Mouse (Mus musculus) hindbrain, postnatal 0 days (tissue): ENCODE results near the gene Sertad2. TPM values are rescaled to one million over a fixed set of nuclear protein-coding genes. Genes with fewer than 3 reads are reported as not detected.

Source experiments
- ATAC-seq: fragments of 200-750 bp; cut with Nextera tagmentation; 2 replicates; pipeline ENCODE4 v1.8.0; 2017; ENCODE audit warnings: mild to moderate bottlenecking, moderate TSS enrichment, moderate library complexity
- DNase-seq: peaks from one replicate; pipeline ENCODE4 v3.0.0-alpha.2; 2015; ENCODE audit warnings: low spot score
- H3K27ac ChIP-seq: fragments of 300-500 bp; sonication (generic); 2 replicates; pipeline ENCODE4 v1.5.1; 2014; ENCODE audit warnings: mild to moderate bottlenecking
- H3K27me3 ChIP-seq: fragments of 300-500 bp; sonication (generic); 2 replicates; pipeline ENCODE4 v1.6.1; 2014; ENCODE audit warnings: low read length, mixed read lengths; ENCODE audit not compliant: insufficient read depth
- H3K36me3 ChIP-seq: fragments of 300-500 bp; sonication (generic); 2 replicates; pipeline ENCODE4 v1.6.1; 2014; ENCODE audit warnings: low read length, mixed read lengths; ENCODE audit not compliant: insufficient read depth
- H3K4me1 ChIP-seq: fragments of 300-500 bp; sonication (generic); 2 replicates; pipeline ENCODE4 v1.6.1; 2014; ENCODE audit warnings: antibody characterized with exemption, low read length, mixed read lengths; ENCODE audit not compliant: insufficient read depth
- H3K4me2 ChIP-seq: fragments of 300-500 bp; sonication (generic); 2 replicates; pipeline ENCODE4 v1.6.1; 2014; ENCODE audit warnings: low read depth, mild to moderate bottlenecking, low read length, moderate library complexity, mixed read lengths
- H3K4me3 ChIP-seq: fragments of 300-500 bp; sonication (generic); 2 replicates; pipeline ENCODE4 v1.5.1; 2014; ENCODE audit warnings: low read length
- H3K9ac ChIP-seq: fragments of 300-500 bp; sonication (generic); replicated peaks from 2 replicates; pipeline ENCODE4 v1.6.1; 2014; ENCODE audit warnings: mild to moderate bottlenecking, low read length, moderate library complexity, mixed read lengths
- H3K9me3 ChIP-seq: fragments of 300-500 bp; sonication (generic); 2 replicates; pipeline ENCODE4 v1.6.1; 2016; ENCODE audit warnings: low read length, mixed read lengths
- CTCF ChIP-seq: IDR thresholded peaks from 2 replicates; pipeline ENCODE4 v1.5.1; 2016; ENCODE audit warnings: antibody characterized with exemption, control low read depth, low read depth
- whole genome bisulfite sequencing: fragments of 180-500 bp; shearing (Covaris S2); extraction: QIAGEN DNeasy Blood & Tissue Kit; methylation state at CpG from one replicate; pipeline ENCODE4 v1.1.7; 2014; 5-methylcytosine and 5-hydroxymethylcytosine counted together
- polyA plus RNA-seq: library from polyadenylated mRNA; unstranded; fragments of >200 nt; fragmentation: Nextera tagmentation; extraction: Ambion mirVana; gene quantifications from 2 replicates; pipeline ENCODE4 v1.2.1, GENCODE M21; 2015
- total RNA-seq: library from RNA; depleted of rRNA; stranded (reverse); fragments of >200 nt; gene quantifications from 2 replicates; pipeline ENCODE4 v1.2.3, GENCODE M21; 2014

Sertad2 gene
- total and polyA plus RNA-seq, 2 experiments from 2014 or later = 18.0 to 38.1 TPM

DNA sequence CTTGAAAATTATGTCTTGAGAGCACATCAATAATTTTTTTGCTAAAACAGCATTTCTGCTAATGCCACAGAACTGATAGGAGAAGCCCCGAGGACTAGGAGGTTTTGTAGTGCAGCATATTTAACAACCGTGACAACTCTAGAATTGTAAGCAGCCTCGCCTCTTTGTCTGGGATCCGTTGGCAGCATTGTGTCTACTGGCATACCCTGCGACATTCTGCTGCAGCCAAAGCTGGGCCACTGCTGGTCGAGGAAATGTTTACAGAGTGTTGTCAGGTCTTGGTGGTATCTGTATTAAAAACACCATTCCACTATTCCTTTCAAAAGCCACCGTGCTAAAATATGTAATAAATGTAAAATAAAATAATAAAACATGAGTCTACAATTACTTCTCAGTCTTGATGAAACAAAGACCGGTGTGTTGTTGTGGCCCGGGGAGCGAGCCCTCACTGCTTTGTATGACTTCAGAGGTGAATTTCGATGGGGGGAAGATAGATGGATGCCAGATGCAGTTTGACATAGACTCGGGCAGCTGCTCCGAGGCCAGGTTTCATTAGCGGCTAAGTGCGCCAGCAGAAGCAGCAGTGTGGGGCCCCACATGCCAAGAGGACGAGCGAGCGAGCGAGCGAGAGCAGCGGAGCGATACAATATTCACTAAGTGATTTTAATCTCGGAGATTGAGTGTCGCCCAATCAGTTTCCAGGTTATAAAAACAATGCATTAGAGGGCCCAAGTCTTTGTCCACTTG is 60.2 kb downstream of the Sertad2 start:
- Histone ChIP-seq H3K4me1 (no peaks in the 10 kb centered on the region), H3K9ac (0 out of 2 replicates have a peak overlapping the region, but pooled peaks have one; percentile 30), H3K36me3 (no peaks in the 10 kb centered on the region), H3K27me3 (no peaks in the 10 kb centered on the region), H3K4me3 (peak overlapping the region; percentile 23; the same call in 1 of the 2 replicates), H3K27ac (peak overlapping the region; percentile 71), H3K4me2 (peak overlapping the region; percentile 52), H3K9me3 (no peaks in the 10 kb centered on the region)
- DNase-seq = peak; percentile 85
- WGBS = 17% methylated on average over 24 of the region's 24 CpGs
- TF ChIP-seq CTCF = no peak
- peak; percentile 85 for ATAC-seq

DNA sequence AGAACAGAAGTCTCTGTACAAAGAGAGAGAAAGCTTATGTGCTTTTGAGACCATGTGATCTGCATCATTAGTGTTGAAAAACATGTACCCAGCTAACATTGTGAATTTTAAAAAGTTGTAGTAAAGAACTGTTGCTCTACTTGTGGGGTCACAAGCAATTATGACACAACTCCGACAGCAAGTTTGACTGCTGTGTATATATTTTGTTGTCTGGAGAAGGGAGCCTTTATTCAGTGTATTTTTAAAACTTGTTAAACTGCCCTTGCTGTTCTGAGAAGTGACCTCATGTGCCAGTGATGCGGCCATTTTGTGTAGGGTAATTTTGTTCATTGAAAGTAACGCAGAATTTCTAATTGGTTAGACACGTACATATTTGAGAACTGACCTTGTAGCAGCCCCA is 61.1 kb downstream of the Sertad2 start:
- Histone ChIP-seq H3K36me3 (no peaks in the 10 kb centered on the region), H3K9me3 (no peaks in the 10 kb centered on the region), H3K9ac (no peak overlapping the region), H3K4me2 (no peak overlapping the region), H3K4me1 (no peaks in the 10 kb centered on the region), H3K27ac (no peak overlapping the region), H3K4me3 (no peak overlapping the region), H3K27me3 (no peaks in the 10 kb centered on the region)
- no peak for DNase-seq
- WGBS = 79% methylated on average over 4 of the region's 4 CpGs
- no peak for ATAC-seq
- TF ChIP-seq CTCF = no peak

DNA sequence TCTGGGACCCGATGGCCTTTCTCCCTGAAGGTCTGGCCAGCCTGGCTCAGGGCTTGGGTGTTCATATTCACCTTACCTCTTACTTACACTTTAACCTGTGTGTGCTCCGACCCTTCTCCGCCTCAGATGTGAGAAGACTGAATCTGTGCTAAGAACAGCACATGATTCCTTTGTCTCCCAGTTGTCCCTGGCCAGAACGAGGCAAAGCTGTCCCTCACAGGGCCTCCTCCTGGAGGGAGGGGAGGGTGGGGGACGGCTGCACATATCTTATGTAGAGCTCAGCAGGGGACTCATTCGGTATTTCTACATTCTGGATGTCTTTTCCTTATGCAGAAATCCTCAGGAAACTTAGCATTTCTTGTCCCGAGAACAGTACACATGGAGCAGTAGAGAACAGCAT is 62.6 kb downstream of the Sertad2 start:
- Histone ChIP-seq H3K27ac (no peak overlapping the region), H3K9ac (no peak overlapping the region), H3K4me2 (no peak overlapping the region), H3K4me1 (no peaks in the 10 kb centered on the region), H3K9me3 (no peaks in the 10 kb centered on the region), H3K36me3 (no peaks in the 10 kb centered on the region), H3K4me3 (no peak overlapping the region), H3K27me3 (no peaks in the 10 kb centered on the region)
- ATAC-seq = 0 out of 2 replicates have a peak, but pooled peaks have one; percentile 13
- no peak for TF ChIP-seq CTCF
- no peak for DNase-seq
- WGBS = 51% methylated on average over 7 of the region's 7 CpGs

GRCm38 (mm10) chr11:20608442-20608841 is 65.4 kb downstream of the Sertad2 start:
- Histone ChIP-seq H3K9me3 (no peaks in the 10 kb centered on the region), H3K27ac (no peak overlapping the region), H3K36me3 (no peaks in the 10 kb centered on the region), H3K4me1 (no peaks in the 10 kb centered on the region), H3K4me2 (no peak overlapping the region), H3K27me3 (no peaks in the 10 kb centered on the region), H3K9ac (no peak overlapping the region), H3K4me3 (no peak overlapping the region)
- ATAC-seq = no peak
- no peak for TF ChIP-seq CTCF
- DNase-seq = no peak
- 84% methylated on average over 11 of the region's 11 CpGs for WGBS

GRCm38 (mm10) chr11:20613223-20613622 is 70.2 kb downstream of the Sertad2 start:
- Histone ChIP-seq H3K27ac (no peak overlapping the region), H3K27me3 (no peaks in the 10 kb centered on the region), H3K36me3 (no peaks in the 10 kb centered on the region), H3K9ac (no peak overlapping the region), H3K4me1 (no peaks in the 10 kb centered on the region), H3K4me2 (no peak overlapping the region), H3K4me3 (no peak overlapping the region), H3K9me3 (no peaks in the 10 kb centered on the region)
- 74% methylated on average over 4 of the region's 4 CpGs for WGBS
- DNase-seq (no peak), ATAC-seq (no peak)
- no peak for TF ChIP-seq CTCF

- Histone ChIP-seq H3K4me2 (no peak overlapping the region), H3K4me1 (no peaks in the 10 kb centered on the region), H3K36me3 (no peaks in the 10 kb centered on the region), H3K27ac (peak overlapping the region; percentile 36; the same call in 1 of the 2 replicates), H3K9me3 (no peaks in the 10 kb centered on the region), H3K9ac (no peak overlapping the region), H3K4me3 (no peak overlapping the region), H3K27me3 (no peaks in the 10 kb centered on the region)
- WGBS = 70% methylated on average over 3 of the region's 3 CpGs
- DNase-seq = no peak
- no peak for TF ChIP-seq CTCF
- ATAC-seq = no peak
Observed at GRCm38 (mm10) chr11:20616103-20616502, 73.0 kb downstream of the Sertad2 start.

DNA sequence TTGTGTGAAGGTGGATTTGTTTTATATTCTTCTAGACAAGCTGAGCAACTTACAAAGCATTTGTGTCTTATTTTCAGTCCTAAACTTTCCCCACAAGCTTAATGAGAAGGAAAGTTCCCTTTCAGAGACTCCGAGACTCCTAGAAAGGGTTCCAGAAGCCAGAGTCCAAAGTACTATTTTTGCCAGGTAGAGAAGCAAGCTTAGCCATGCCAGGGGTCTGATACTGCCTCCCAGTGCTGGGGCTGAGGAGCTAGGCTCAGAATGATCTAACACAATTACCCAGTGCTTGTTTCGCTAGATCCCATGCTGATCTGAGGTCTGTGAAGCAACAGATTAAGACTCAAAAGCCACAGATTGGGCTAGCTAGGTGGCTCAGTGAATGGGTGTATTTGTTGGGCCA is 84.1 kb downstream of the Sertad2 start:
- Histone ChIP-seq H3K4me2 (no peak overlapping the region), H3K9me3 (no peaks in the 10 kb centered on the region), H3K27ac (no peak overlapping the region), H3K36me3 (no peaks in the 10 kb centered on the region), H3K4me3 (no peak overlapping the region), H3K27me3 (no peaks in the 10 kb centered on the region), H3K4me1 (no peaks in the 10 kb centered on the region), H3K9ac (no peak overlapping the region)
- 84% methylated on average over 2 of the region's 2 CpGs for WGBS
- no peak for DNase-seq
- TF ChIP-seq CTCF = no peak
- ATAC-seq = no peak
